Mouse (Mus musculus) cerebellum, adult 11 months (tissue): Measurements from ENCODE around the gene Olfr1206.

Source experiments
- DNase-seq: peaks from one replicate; pipeline ENCODE4 v3.0.0; 2022

Gene Olfr1206

GRCm38 (mm10) chr2:88862931-88863330, at the start of gene Olfr1206:
Olfr1206 (plus strand) TSS chr2:88863231.
- no peak for DNase-seq

GRCm38 (mm10) chr2:88814196-88814595, 48.8 kb upstream of the Olfr1206 start, which contains the start of gene Olfr1202:
Olfr1202 (plus strand) TSS chr2:88814496.
- no peak for DNase-seq

GRCm38 (mm10) chr2:88829437-88829836, 33.6 kb upstream of the Olfr1206 start, which contains the start of gene Olfr1205:
Olfr1205 (plus strand) TSS chr2:88829737.
- no peak for DNase-seq

- no peak for DNase-seq
Measured at GRCm38 (mm10) chr2:88838477-88838876, 24.6 kb upstream of the Olfr1206 start.

GRCm38 (mm10) chr2:88848992-88849391, 14.0 kb upstream of the Olfr1206 start, which contains the start of gene Olfr1204:
Olfr1204 (plus strand) TSS chr2:88849292.
- DNase-seq, result no peak

GRCm38 (mm10) chr2:88902211-88902610, 39.2 kb downstream of the Olfr1206 start, which contains the start of gene Olfr1208:
Olfr1208 (minus strand) TSS chr2:88902311.
- DNase-seq, result no peak

- no peak for DNase-seq
Measured at GRCm38 (mm10) chr2:88915057-88915456, 52.0 kb downstream of the Olfr1206 start, which contains the start of gene Olfr1209. Olfr1209 (minus strand) TSS chr2:88915157.
